Mouse (Mus musculus) embryonic facial prominence, embryonic 12.5 days (tissue): Measurements from ENCODE around the gene Zcchc2. TPM values are rescaled to one million over a fixed set of nuclear protein-coding genes. Genes with fewer than 3 reads are reported as not detected.

Source experiments
- ATAC-seq: fragments of 200-750 bp; cut with Nextera tagmentation; 2 replicates; pipeline ENCODE4 v1.8.0; 2017; ENCODE audit not compliant: insufficient number of reproducible peaks, insufficient read depth, low FRiP score, low TSS enrichment
- H3K27ac ChIP-seq: fragments of 300-500 bp; sonication (generic); 2 replicates; pipeline ENCODE4 v1.5.1; 2016; ENCODE audit warnings: mild to moderate bottlenecking
- H3K27me3 ChIP-seq: fragments of 300-500 bp; sonication (generic); 2 replicates; pipeline ENCODE4 v1.6.1; 2016; ENCODE audit warnings: mild to moderate bottlenecking, moderate library complexity
- H3K36me3 ChIP-seq: fragments of 300-500 bp; sonication (generic); 2 replicates; pipeline ENCODE4 v1.6.1; 2016; ENCODE audit warnings: mild to moderate bottlenecking
- H3K4me1 ChIP-seq: fragments of 300-500 bp; sonication (generic); 2 replicates; pipeline ENCODE4 v1.6.1; 2016
- H3K4me2 ChIP-seq: fragments of 300-500 bp; sonication (generic); replicated peaks from 2 replicates; pipeline ENCODE4 v1.6.1; 2016; ENCODE audit warnings: mild to moderate bottlenecking, moderate library complexity
- H3K4me3 ChIP-seq: fragments of 300-500 bp; sonication (generic); 2 replicates; pipeline ENCODE4 v1.5.1; 2016; ENCODE audit warnings: mild to moderate bottlenecking
- H3K9ac ChIP-seq: fragments of 300-500 bp; sonication (generic); 2 replicates; pipeline ENCODE4 v1.6.1; 2016; ENCODE audit warnings: mild to moderate bottlenecking, moderate library complexity
- H3K9me3 ChIP-seq: fragments of 300-500 bp; sonication (generic); 2 replicates; pipeline ENCODE4 v1.6.1; 2016; ENCODE audit warnings: mild to moderate bottlenecking, moderate library complexity
- WGBS: fragments of 180-500 bp; shearing (Covaris S2); methylation state at CpG from one replicate; pipeline ENCODE4 v1.1.7; 2016; 5-methylcytosine and 5-hydroxymethylcytosine counted together
- polyA plus RNA-seq: library from polyadenylated mRNA; unstranded; fragments of >200 nt; fragmentation: Nextera tagmentation; extraction: Ambion mirVana; gene quantifications from 2 replicates; pipeline ENCODE4 v1.2.1, GENCODE M21; 2016

Gene Zcchc2
- 2.1 and 2.3 TPM in 2 replicates for polyA plus RNA-seq

DNA sequence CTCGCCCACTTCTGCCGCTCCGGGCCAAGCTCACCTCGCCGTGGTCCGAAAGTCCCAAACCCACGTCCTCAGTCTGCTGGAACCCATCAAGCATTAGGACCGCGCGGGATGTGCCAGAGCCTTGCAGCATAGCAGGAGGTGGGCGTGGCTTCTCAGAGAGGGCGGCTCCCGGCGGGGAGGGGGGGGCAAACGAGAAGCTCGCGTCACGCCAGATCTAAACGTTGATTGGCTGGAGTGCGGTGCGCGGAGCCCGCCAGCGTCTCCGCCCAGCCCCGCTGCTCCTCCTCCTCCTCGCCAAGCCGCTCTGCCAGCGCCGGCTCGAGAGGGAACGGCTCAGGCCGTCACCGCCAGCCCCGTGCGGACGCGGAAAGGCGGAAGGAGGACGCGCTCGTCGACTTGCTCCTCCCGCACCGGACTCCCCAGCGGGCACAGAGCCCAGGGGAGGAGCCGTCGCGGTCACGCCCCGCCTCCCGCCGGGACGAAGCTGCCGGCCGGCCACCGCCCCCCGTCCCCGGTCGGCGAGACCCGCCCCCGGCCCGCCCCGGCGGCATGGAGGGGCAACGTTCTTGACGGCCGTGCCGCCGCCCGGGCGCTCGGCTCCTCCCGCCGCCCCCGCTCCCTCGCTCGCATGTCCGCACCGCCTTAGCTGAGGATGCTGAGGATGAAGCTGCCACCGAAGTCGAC lies at the start of gene Zcchc2:
Zcchc2 (plus strand) TSS at position 269 of the 684 bp plus-strand sequence.
- Histone ChIP-seq H3K4me2 (peak within 1 kb of the TSS; percentile 98), H3K9me3 (no peaks in the 10 kb centered on the region), H3K9ac (peak within 1 kb of the TSS; percentile 81), H3K4me1 (peaks cover 21% of the 10 kb centered on the region), H3K4me3 (peak within 1 kb of the TSS; percentile 80), H3K27me3 (0 out of 2 replicates have a peak, but pooled peaks cover 3% of the 10 kb centered on the region), H3K36me3 (no peaks in the 10 kb centered on the region), H3K27ac (peak within 1 kb of the TSS; percentile 93)
- peak; percentile 94 for ATAC-seq
- WGBS: under 1% methylated on average over 66 of the region's 83 CpGs

- H3K9ac ChIP-seq: no peak overlapping the region
- H3K27ac ChIP-seq: no peak overlapping the region
- H3K9me3 ChIP-seq: no peaks in the 10 kb centered on the region
- no peak overlapping the region for H3K4me2 ChIP-seq
- H3K27me3 ChIP-seq: no peaks in the 10 kb centered on the region
- ATAC-seq: no peak
- H3K4me3 ChIP-seq: no peak overlapping the region
- WGBS: 73% methylated on average over 10 of the region's 10 CpGs
- H3K4me1 ChIP-seq: 0 out of 2 replicates have a peak, but pooled peaks cover 3% of the 10 kb centered on the region
- no peaks in the 10 kb centered on the region for H3K36me3 ChIP-seq
Measured at GRCm38 (mm10) chr1:105944927-105945580, 45.2 kb upstream of the Zcchc2 start.

GRCm38 (mm10) chr1:105946581-105947540 lies 43.3 kb upstream of the Zcchc2 start:
- 58% methylated on average over 13 of the region's 13 CpGs for WGBS

DNA sequence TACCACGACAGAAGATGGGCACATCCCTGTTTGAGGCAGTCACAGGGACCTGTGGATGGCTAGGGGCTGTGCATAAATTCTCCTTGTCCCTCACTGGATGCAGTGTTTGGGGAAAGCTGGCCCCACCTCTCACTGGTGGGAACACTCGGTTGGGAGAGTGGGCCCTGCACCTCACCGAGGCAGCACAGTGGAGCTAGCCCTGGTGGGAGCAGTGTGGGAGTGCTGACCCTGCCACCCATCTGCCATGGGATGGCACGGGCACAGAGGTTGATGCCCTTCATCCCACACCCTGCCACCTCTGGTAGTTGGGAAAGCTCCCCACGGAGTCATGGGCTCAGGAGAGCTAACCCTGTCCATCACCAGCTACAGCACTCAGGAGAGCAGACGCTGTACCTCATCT lies 41.9 kb upstream of the Zcchc2 start:
- WGBS: 83% methylated on average over 6 of the region's 6 CpGs
- no peak overlapping the region for H3K9ac ChIP-seq
- 0 out of 2 replicates have a peak, but pooled peaks cover 3% of the 10 kb centered on the region for H3K4me1 ChIP-seq
- H3K27me3 ChIP-seq: no peaks in the 10 kb centered on the region
- no peaks in the 10 kb centered on the region for H3K36me3 ChIP-seq
- ATAC-seq: 0 out of 2 replicates have a peak, but pooled peaks have one; percentile 37
- H3K4me3 ChIP-seq: no peak overlapping the region
- no peak overlapping the region for H3K27ac ChIP-seq
- no peak overlapping the region for H3K4me2 ChIP-seq
- H3K9me3 ChIP-seq: no peaks in the 10 kb centered on the region

More at GRCm38 (mm10) chr1:105946581-105947540, 43.3 kb upstream of the Zcchc2 start:
- Histone ChIP-seq H3K27me3 (no peaks in the 10 kb centered on the region), H3K9me3 (no peaks in the 10 kb centered on the region), H3K36me3 (no peaks in the 10 kb centered on the region), H3K4me1 (0 out of 2 replicates have a peak, but pooled peaks cover 3% of the 10 kb centered on the region), H3K4me3 (no peak overlapping the region), H3K9ac (no peak overlapping the region), H3K4me2 (no peak overlapping the region), H3K27ac (no peak overlapping the region)
- no peak for ATAC-seq

DNA sequence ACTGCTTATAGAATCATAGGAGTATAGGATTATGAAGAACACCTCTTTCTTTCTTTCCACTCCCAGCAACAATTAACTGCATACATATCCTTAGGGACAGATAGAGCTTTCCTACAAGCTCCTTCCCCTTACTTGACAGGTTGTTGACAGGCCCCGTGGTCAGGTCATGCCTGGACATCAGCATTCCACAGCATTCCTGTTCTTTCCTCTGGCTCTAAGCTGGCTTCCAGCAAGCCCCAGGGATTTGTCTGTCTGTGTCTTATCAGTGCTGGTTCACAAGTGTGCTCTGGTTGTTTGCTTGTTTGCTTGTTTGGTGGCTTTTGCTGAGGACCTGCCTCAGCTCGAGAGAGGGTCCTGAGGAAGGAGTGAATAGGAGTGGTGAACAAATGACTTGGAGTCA lies 36.6 kb upstream of the Zcchc2 start:
- Histone ChIP-seq H3K9me3 (no peaks in the 10 kb centered on the region), H3K36me3 (no peaks in the 10 kb centered on the region), H3K4me2 (no peak overlapping the region), H3K4me3 (no peak overlapping the region), H3K27me3 (no peaks in the 10 kb centered on the region), H3K27ac (no peak overlapping the region), H3K9ac (no peak overlapping the region), H3K4me1 (no peaks in the 10 kb centered on the region)
- no peak for ATAC-seq
- WGBS: 54% methylated on average over 2 of the region's 2 CpGs

- ATAC-seq: no peak
- Histone ChIP-seq H3K27me3 (no peaks in the 10 kb centered on the region), H3K9me3 (no peaks in the 10 kb centered on the region), H3K4me3 (no peak overlapping the region), H3K36me3 (no peaks in the 10 kb centered on the region), H3K4me1 (no peaks in the 10 kb centered on the region), H3K27ac (no peak overlapping the region), H3K9ac (no peak overlapping the region), H3K4me2 (no peak overlapping the region)
Measured at GRCm38 (mm10) chr1:105954047-105954446, 36.2 kb upstream of the Zcchc2 start.

GRCm38 (mm10) chr1:105956057-105956456 lies 34.1 kb upstream of the Zcchc2 start:
- no peaks in the 10 kb centered on the region for H3K27me3 ChIP-seq
- no peaks in the 10 kb centered on the region for H3K4me1 ChIP-seq
- WGBS: 90% methylated on average over 5 of the region's 5 CpGs
- no peaks in the 10 kb centered on the region for H3K36me3 ChIP-seq
- H3K4me2 ChIP-seq: no peak overlapping the region
- ATAC-seq: no peak
- no peak overlapping the region for H3K4me3 ChIP-seq
- H3K9ac ChIP-seq: no peak overlapping the region
- no peaks in the 10 kb centered on the region for H3K9me3 ChIP-seq
- no peak overlapping the region for H3K27ac ChIP-seq

- H3K4me3 ChIP-seq: no peak overlapping the region
- H3K9me3 ChIP-seq: no peaks in the 10 kb centered on the region
- no peak overlapping the region for H3K9ac ChIP-seq
- no peak overlapping the region for H3K27ac ChIP-seq
- no peak overlapping the region for H3K4me2 ChIP-seq
- no peaks in the 10 kb centered on the region for H3K27me3 ChIP-seq
- no peaks in the 10 kb centered on the region for H3K36me3 ChIP-seq
- ATAC-seq: no peak
- WGBS: 60% methylated on average over 4 of the region's 4 CpGs
- no peaks in the 10 kb centered on the region for H3K4me1 ChIP-seq
Measured at GRCm38 (mm10) chr1:105961472-105961871, 28.7 kb upstream of the Zcchc2 start.

GRCm38 (mm10) chr1:105962084-105962818 lies 28.0 kb upstream of the Zcchc2 start:
- H3K27me3 ChIP-seq: no peaks in the 10 kb centered on the region
- no peak for ATAC-seq
- no peaks in the 10 kb centered on the region for H3K4me1 ChIP-seq
- H3K4me3 ChIP-seq: no peak overlapping the region
- no peak overlapping the region for H3K9ac ChIP-seq
- no peak overlapping the region for H3K4me2 ChIP-seq
- H3K27ac ChIP-seq: no peak overlapping the region
- H3K36me3 ChIP-seq: no peaks in the 10 kb centered on the region
- WGBS: 66% methylated on average over 7 of the region's 7 CpGs
- H3K9me3 ChIP-seq: no peaks in the 10 kb centered on the region

DNA sequence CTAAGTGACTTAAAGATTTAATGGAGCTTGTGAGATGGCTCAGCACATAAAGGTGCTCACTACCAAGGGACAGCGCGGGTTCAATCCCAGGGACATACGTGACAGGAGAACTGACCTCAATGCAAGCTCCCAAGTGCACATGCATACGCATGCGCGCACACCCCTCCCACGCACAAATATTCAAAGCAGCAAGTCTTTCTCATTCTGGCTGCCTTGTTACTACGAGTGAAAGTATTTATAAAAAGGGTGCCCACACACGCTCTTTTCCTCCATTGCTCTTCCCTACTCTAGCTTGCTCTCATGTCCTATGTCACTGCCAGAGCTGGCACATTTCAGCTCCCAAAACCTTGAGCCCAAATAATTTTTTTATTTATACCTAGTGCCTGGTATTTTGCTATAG lies 27.4 kb upstream of the Zcchc2 start:
- no peak overlapping the region for H3K27ac ChIP-seq
- no peak overlapping the region for H3K4me2 ChIP-seq
- no peaks in the 10 kb centered on the region for H3K27me3 ChIP-seq
- H3K4me1 ChIP-seq: no peaks in the 10 kb centered on the region
- H3K9me3 ChIP-seq: no peaks in the 10 kb centered on the region
- H3K4me3 ChIP-seq: no peak overlapping the region
- WGBS: 95% methylated on average over 9 of the region's 9 CpGs
- no peaks in the 10 kb centered on the region for H3K36me3 ChIP-seq
- no peak for ATAC-seq
- no peak overlapping the region for H3K9ac ChIP-seq

DNA sequence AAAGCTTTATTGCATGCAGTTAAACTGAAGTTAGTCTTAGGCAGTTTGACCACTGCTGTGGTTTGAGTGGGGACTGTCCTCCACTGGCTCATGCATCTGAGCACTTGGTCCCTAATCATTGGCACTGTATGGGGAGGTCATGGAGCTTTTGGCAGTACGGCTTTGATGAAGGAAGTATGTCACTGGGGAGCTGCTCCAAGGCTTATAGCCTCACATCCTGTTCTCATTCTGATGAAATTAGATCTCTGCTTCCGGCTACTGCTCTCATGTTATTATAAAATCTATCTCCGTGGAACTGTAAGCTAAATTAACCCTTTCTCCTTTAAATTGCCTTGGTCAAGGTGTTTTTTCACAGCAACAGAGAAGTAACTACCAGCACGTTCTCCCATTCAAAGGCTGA lies 25.7 kb upstream of the Zcchc2 start:
- 27% methylated on average over 4 of the region's 4 CpGs for WGBS
- H3K27me3 ChIP-seq: no peaks in the 10 kb centered on the region
- no peak overlapping the region for H3K4me2 ChIP-seq
- H3K4me3 ChIP-seq: no peak overlapping the region
- no peaks in the 10 kb centered on the region for H3K4me1 ChIP-seq
- no peaks in the 10 kb centered on the region for H3K9me3 ChIP-seq
- H3K9ac ChIP-seq: no peak overlapping the region
- H3K27ac ChIP-seq: no peak overlapping the region
- no peak for ATAC-seq
- no peaks in the 10 kb centered on the region for H3K36me3 ChIP-seq
